Mouse (Mus musculus): ENCODE data around the gene Cd151. TPM values are rescaled to one million over a fixed set of nuclear protein-coding genes. Genes with fewer than 3 reads are reported as not detected.
A peak's percentile ranks its signal among the peaks of the same experiment; 100 is the strongest.

Gene Cd151
- total RNA-seq, 1 experiment from 2014 or later, result 46.6 TPM

- ATAC-seq (replicated peaks in 1 of 2; ENCODE audit: insufficient read depth in 1 of 2, low FRiP score in 2 of 2, low TSS enrichment in 1 of 2, low read depth in 1 of 2, poor library complexity in 2 of 2, severe bottlenecking in 2 of 2), result no peak
Observed at GRCm38 (mm10) chr7:141466045-141466394, 1.2 kb upstream of the Cd151 start.

- no peak for ATAC-seq (replicated peaks in 1 of 2; ENCODE audit: insufficient read depth in 1 of 2, low FRiP score in 2 of 2, low TSS enrichment in 1 of 2, low read depth in 1 of 2, poor library complexity in 2 of 2, severe bottlenecking in 2 of 2)
Observed at GRCm38 (mm10) chr7:141466607-141467148, 514 bp upstream of the Cd151 start.

GRCm38 (mm10) chr7:141468164-141468521, 951 bp downstream of the Cd151 start:
- no peak for ATAC-seq (replicated peaks in 1 of 2; ENCODE audit: insufficient read depth in 1 of 2, low FRiP score in 2 of 2, low TSS enrichment in 1 of 2, low read depth in 1 of 2, poor library complexity in 2 of 2, severe bottlenecking in 2 of 2)

GRCm38 (mm10) chr7:141468522-141469211, 1.5 kb downstream of the Cd151 start:
- peak; percentile 58 to 75 for ATAC-seq (replicated peaks in 1 of 2; ENCODE audit: insufficient read depth in 1 of 2, low FRiP score in 2 of 2, low TSS enrichment in 1 of 2, low read depth in 1 of 2, poor library complexity in 2 of 2, severe bottlenecking in 2 of 2)

GRCm38 (mm10) chr7:141469352-141469751, 2.2 kb downstream of the Cd151 start:
- no peak for ATAC-seq (replicated peaks in 1 of 2; ENCODE audit: insufficient read depth in 1 of 2, low FRiP score in 2 of 2, low TSS enrichment in 1 of 2, low read depth in 1 of 2, poor library complexity in 2 of 2, severe bottlenecking in 2 of 2)

- no peak for ATAC-seq (replicated peaks in 1 of 2; ENCODE audit: insufficient read depth in 1 of 2, low FRiP score in 2 of 2, low TSS enrichment in 1 of 2, low read depth in 1 of 2, poor library complexity in 2 of 2, severe bottlenecking in 2 of 2)
Observed at GRCm38 (mm10) chr7:141469901-141470636, 2.9 kb downstream of the Cd151 start.

- ATAC-seq (replicated peaks in 1 of 2; ENCODE audit: insufficient read depth in 1 of 2, low FRiP score in 2 of 2, low TSS enrichment in 1 of 2, low read depth in 1 of 2, poor library complexity in 2 of 2, severe bottlenecking in 2 of 2), result no peak
Observed at GRCm38 (mm10) chr7:141470637-141470944, 3.4 kb downstream of the Cd151 start.

GRCm38 (mm10) chr7:141471236-141471635, 4.0 kb downstream of the Cd151 start:
- no peak for ATAC-seq (replicated peaks in 1 of 2; ENCODE audit: insufficient read depth in 1 of 2, low FRiP score in 2 of 2, low TSS enrichment in 1 of 2, low read depth in 1 of 2, poor library complexity in 2 of 2, severe bottlenecking in 2 of 2)

- ATAC-seq (replicated peaks in 1 of 2; ENCODE audit: insufficient read depth in 1 of 2, low FRiP score in 2 of 2, low TSS enrichment in 1 of 2, low read depth in 1 of 2, poor library complexity in 2 of 2, severe bottlenecking in 2 of 2), result no peak
Observed at GRCm38 (mm10) chr7:141472226-141472625, 5.0 kb downstream of the Cd151 start.

GRCm38 (mm10) chr7:141472763-141473162, 5.6 kb downstream of the Cd151 start:
- no peak for ATAC-seq (replicated peaks in 1 of 2; ENCODE audit: insufficient read depth in 1 of 2, low FRiP score in 2 of 2, low TSS enrichment in 1 of 2, low read depth in 1 of 2, poor library complexity in 2 of 2, severe bottlenecking in 2 of 2)

GRCm38 (mm10) chr7:141474160-141474559, 7.0 kb downstream of the Cd151 start:
- no peak for ATAC-seq (replicated peaks in 1 of 2; ENCODE audit: insufficient read depth in 1 of 2, low FRiP score in 2 of 2, low TSS enrichment in 1 of 2, low read depth in 1 of 2, poor library complexity in 2 of 2, severe bottlenecking in 2 of 2)

- ATAC-seq (replicated peaks in 1 of 2; ENCODE audit: insufficient read depth in 1 of 2, low FRiP score in 2 of 2, low TSS enrichment in 1 of 2, low read depth in 1 of 2, poor library complexity in 2 of 2, severe bottlenecking in 2 of 2), result peak; percentile 39 to 71; a peak in 3 of 4 replicates
Observed at GRCm38 (mm10) chr7:141475011-141475804, 8.0 kb downstream of the Cd151 start, which contains the start of the genes Polr2l and Tspan4. Gene Polr2l (minus strand): TSS chr7:141475132. Gene Tspan4 (plus strand): TSS chr7:141475240.

GRCm38 (mm10) chr7:141475805-141476158, 8.6 kb downstream of the Cd151 start:
- no peak for ATAC-seq (replicated peaks in 1 of 2; ENCODE audit: insufficient read depth in 1 of 2, low FRiP score in 2 of 2, low TSS enrichment in 1 of 2, low read depth in 1 of 2, poor library complexity in 2 of 2, severe bottlenecking in 2 of 2)

GRCm38 (mm10) chr7:141476226-141476980, 9.2 kb downstream of the Cd151 start:
- ATAC-seq (replicated peaks in 1 of 2; ENCODE audit: insufficient read depth in 1 of 2, low FRiP score in 2 of 2, low TSS enrichment in 1 of 2, low read depth in 1 of 2, poor library complexity in 2 of 2, severe bottlenecking in 2 of 2), result peak in 1 of 2 experiments; percentile 25; a peak in 1 of 4 replicates

- no peak for ATAC-seq (replicated peaks in 1 of 2; ENCODE audit: insufficient read depth in 1 of 2, low FRiP score in 2 of 2, low TSS enrichment in 1 of 2, low read depth in 1 of 2, poor library complexity in 2 of 2, severe bottlenecking in 2 of 2)
Observed at GRCm38 (mm10) chr7:141476981-141477370, 9.8 kb downstream of the Cd151 start.

- ATAC-seq (replicated peaks in 1 of 2; ENCODE audit: insufficient read depth in 1 of 2, low FRiP score in 2 of 2, low TSS enrichment in 1 of 2, low read depth in 1 of 2, poor library complexity in 2 of 2, severe bottlenecking in 2 of 2), result peak; percentile 29 to 46
Observed at GRCm38 (mm10) chr7:141477578-141478269, 10.5 kb downstream of the Cd151 start.

- ATAC-seq (replicated peaks in 1 of 2; ENCODE audit: insufficient read depth in 1 of 2, low FRiP score in 2 of 2, low TSS enrichment in 1 of 2, low read depth in 1 of 2, poor library complexity in 2 of 2, severe bottlenecking in 2 of 2), result no peak
Observed at GRCm38 (mm10) chr7:141478270-141478748, 11.1 kb downstream of the Cd151 start.

Measured in hematopoietic stem cell, adult 5-6 weeks (primary cell).